Mouse (Mus musculus): ENCODE measurements around the gene Gpx2.

DNA sequence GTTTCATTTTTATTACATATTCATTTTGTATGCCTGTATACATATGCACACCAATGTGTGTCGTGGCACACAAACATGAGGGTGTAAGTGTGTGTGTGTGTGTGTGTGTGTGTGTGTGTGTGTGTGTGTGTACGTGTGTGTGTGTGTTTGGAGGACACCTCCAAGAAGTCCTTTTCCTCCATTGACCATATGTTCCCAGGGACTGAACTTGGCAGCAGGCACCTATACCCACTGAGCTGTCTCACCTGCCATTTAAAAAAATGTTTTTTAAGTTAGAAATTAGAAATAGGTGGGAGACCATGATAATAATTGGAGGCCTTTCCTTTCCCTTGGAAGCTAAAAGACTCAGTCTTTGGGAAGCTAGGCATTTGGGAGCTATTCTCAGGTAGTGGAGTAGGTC is 18.8 kb upstream of the Gpx2 start:
- TF ChIP-seq EP300 (IDR thresholded peaks at IDR 0.05; ENCODE audit: low read depth): no peak
- no peak for TF ChIP-seq CTCF (IDR thresholded peaks at IDR 0.05; ENCODE audit: low read depth)
